Mouse (Mus musculus): Measurements from ENCODE around the gene Rgma.

DNA sequence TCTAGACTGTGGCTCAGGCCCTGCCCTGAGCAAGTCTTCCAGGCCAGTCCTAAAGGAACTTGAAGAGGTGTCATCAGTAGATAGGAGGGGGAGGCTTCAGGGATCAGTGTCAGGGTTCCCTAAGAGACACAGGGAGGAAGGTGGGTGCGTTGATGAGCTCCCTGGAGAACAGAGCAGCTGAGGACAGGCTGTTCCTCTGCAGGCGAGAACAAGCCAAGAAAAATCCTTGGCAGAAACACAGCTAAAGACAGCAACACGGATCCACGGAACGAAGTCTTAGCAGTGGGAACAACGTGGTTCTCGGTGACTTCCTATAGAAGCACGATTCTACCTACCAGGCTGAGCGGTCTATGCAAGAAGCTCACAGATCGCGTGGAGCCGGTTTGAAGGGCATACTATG, 44.6 kb upstream of the Rgma start:
- TF ChIP-seq CTCF (IDR thresholded peaks at IDR 0.05) (no peak), EP300 (IDR thresholded peaks at IDR 0.05) (no peak)
